In genomic region chr7:27447419-27448286, GRCm38 (mm10) we compare ENCODE assay signal across 8 mouse cellular contexts. TPM values are rescaled to one million over a fixed set of nuclear protein-coding genes. Genes with fewer than 3 reads are reported as not detected.
A peak's percentile ranks its signal among the peaks of the same experiment; 100 is the strongest.
DNase-seq lines count a peak whose midpoint lies in the region; ATAC-seq and TF ChIP-seq lines count a peak whose summit lies in the region.

TSS of gene Sptbn4 (minus strand) at chr7:27447686.
TSS of gene Blvrb (plus strand) at chr7:27447978.

- peaks cover 24% of the 10 kb centered on the region for H3K27me3 ChIP-seq in embryonic facial prominence, embryonic 15.5 days
- peaks cover 20% of the 10 kb centered on the region for H3K27me3 ChIP-seq in limb, embryonic 14.5 days (ENCODE audit: control insufficient read depth, insufficient read depth, low read length)
- no peaks in the 10 kb centered on the region for H3K27me3 ChIP-seq in midbrain, postnatal 0 days (ENCODE audit: insufficient read depth, low read length)

- H3K9me3 ChIP-seq in embryonic facial prominence, embryonic 15.5 days (replicated peaks), result no peaks in the 10 kb centered on the region
- no peaks in the 10 kb centered on the region for H3K9me3 ChIP-seq in limb, embryonic 14.5 days (ENCODE audit: control insufficient read depth, low read length)
- H3K9me3 ChIP-seq in midbrain, postnatal 0 days (ENCODE audit: low read length), result no peaks in the 10 kb centered on the region

- peak within 1 kb of the TSS; percentile 63 for H3K9ac ChIP-seq in embryonic facial prominence, embryonic 15.5 days
- peak within 1 kb of the TSS; percentile 60 for H3K9ac ChIP-seq in limb, embryonic 14.5 days (ENCODE audit: low read depth, low read length, severe bottlenecking)
- H3K9ac ChIP-seq in midbrain, postnatal 0 days (replicated peaks; ENCODE audit: low read length, poor library complexity, severe bottlenecking), result peak within 1 kb of the TSS; percentile 85

- peak within 1 kb of the TSS; percentile 82 for H3K4me3 ChIP-seq in bone marrow, adult 2 months (replicated peaks; ENCODE audit: control insufficient read depth, low read depth, low read length)
- H3K4me3 ChIP-seq in embryonic facial prominence, embryonic 15.5 days (replicated peaks), result peak within 1 kb of the TSS; percentile 61
- H3K4me3 ChIP-seq in limb, embryonic 14.5 days (replicated peaks; ENCODE audit: low read length), result peak within 1 kb of the TSS; percentile 61
- peak within 1 kb of the TSS; percentile 67 for H3K4me3 ChIP-seq in midbrain, postnatal 0 days (ENCODE audit: low read depth, low read length)

- peak; percentile 100 for DNase-seq in 416B (ENCODE audit: low read depth)
- DNase-seq in heart, adult 8-10 months (ENCODE audit: low spot score), result peak; percentile 99
- DNase-seq in kidney, adult 9 months, result peak; percentile 100
- peak; percentile 100 for DNase-seq in limb, embryonic 14.5 days (ENCODE audit: low spot score)
- peak; percentile 100 for DNase-seq in midbrain, postnatal 0 days (ENCODE audit: low spot score)
- peak; percentile 98 for DNase-seq in spleen, postnatal 14 days (ENCODE audit: low spot score in 2 of 2)

- WGBS in bone marrow, adult 2 months, result 1% methylated on average over 54 of the region's 54 CpGs
- 1% methylated on average over 54 of the region's 54 CpGs for WGBS in embryonic facial prominence, embryonic 15.5 days
- 2% methylated on average over 54 of the region's 54 CpGs for WGBS in limb, embryonic 14.5 days
- under 1% methylated on average over 49 of the region's 54 CpGs for WGBS in midbrain, postnatal 0 days

- H3K4me1 ChIP-seq in bone marrow, adult 2 months (ENCODE audit: control insufficient read depth, insufficient read depth, low read length), result peaks cover 11% of the 10 kb centered on the region
- H3K4me1 ChIP-seq in embryonic facial prominence, embryonic 15.5 days, result peaks cover 28% of the 10 kb centered on the region
- H3K4me1 ChIP-seq in limb, embryonic 14.5 days (ENCODE audit: control insufficient read depth, insufficient read depth, low read length), result peaks cover 10% of the 10 kb centered on the region
- no peaks in the 10 kb centered on the region for H3K4me1 ChIP-seq in midbrain, postnatal 0 days (ENCODE audit: insufficient read depth, low read length)

- TF ChIP-seq CTCF in bone marrow, adult 2 months (IDR thresholded peaks at IDR 0.05; ENCODE audit: control insufficient read depth, insufficient read depth, low read length), result 0 out of 2 replicates have a peak, but pooled peaks have one; percentile 23
- TF ChIP-seq CTCF in midbrain, postnatal 0 days (IDR thresholded peaks at IDR 0.05), result peak; percentile 66

- H3K27ac ChIP-seq in bone marrow, adult 2 months (ENCODE audit: control insufficient read depth, insufficient read depth, low read depth, low read length, poor library complexity), result peak within 1 kb of the TSS; percentile 93
- 0 out of 2 replicates have a peak within 1 kb of the TSS, but pooled peaks have one; percentile 34 for H3K27ac ChIP-seq in embryonic facial prominence, embryonic 15.5 days (replicated peaks)
- no peak within 1 kb of the TSS for H3K27ac ChIP-seq in limb, embryonic 14.5 days (replicated peaks; ENCODE audit: low read depth, low read length)
- peak within 1 kb of the TSS; percentile 85 for H3K27ac ChIP-seq in midbrain, postnatal 0 days (ENCODE audit: low read depth, low read length)

- H3K4me2 ChIP-seq in embryonic facial prominence, embryonic 15.5 days (replicated peaks), result peak within 1 kb of the TSS; percentile 94
- H3K4me2 ChIP-seq in limb, embryonic 14.5 days (replicated peaks; ENCODE audit: low read depth, low read length, severe bottlenecking), result peak within 1 kb of the TSS; percentile 94
- peak within 1 kb of the TSS; percentile 79 for H3K4me2 ChIP-seq in midbrain, postnatal 0 days (ENCODE audit: low read depth, low read length, poor library complexity, severe bottlenecking)

- no peaks in the 10 kb centered on the region for H3K36me3 ChIP-seq in embryonic facial prominence, embryonic 15.5 days
- H3K36me3 ChIP-seq in limb, embryonic 14.5 days (ENCODE audit: control insufficient read depth, insufficient read depth, low read length), result no peaks in the 10 kb centered on the region
- H3K36me3 ChIP-seq in midbrain, postnatal 0 days (ENCODE audit: insufficient read depth, low read length), result no peaks in the 10 kb centered on the region

- peak; percentile 97 for TF ChIP-seq POLR2A in bone marrow, adult 2 months (IDR thresholded peaks at IDR 0.05; ENCODE audit: borderline replicate concordance, control insufficient read depth, low read depth, low read length)
- TF ChIP-seq POLR2A in limb, embryonic 14.5 days (IDR thresholded peaks at IDR 0.05; ENCODE audit: borderline replicate concordance, extremely low read depth, insufficient read depth, insufficient read length), result peak; percentile 56; the same call in 1 of the 2 replicates

- peak; percentile 94 for ATAC-seq in embryonic facial prominence, embryonic 15.5 days (ENCODE audit: insufficient number of reproducible peaks, low FRiP score, low TSS enrichment, low read depth)
- ATAC-seq in limb, embryonic 14.5 days (ENCODE audit: low FRiP score, low read depth), result peak; percentile 98
- peak; percentile 91 for ATAC-seq in midbrain, postnatal 0 days (ENCODE audit: low FRiP score)

RNA-seq across cellular contexts. Expression of gene Sptbn4, which starts in this region (rescaled TPM):
- 0.11 and 0.62 TPM in 2 replicates for polyA plus RNA-seq in bone marrow, adult 2 months (2011; ENCODE audit: insufficient read depth, insufficient read length, low replicate concordance, missing spikeins)
- 0.43 and 0.85 TPM in 2 replicates for polyA plus RNA-seq in embryonic facial prominence, embryonic 15.5 days (2015; fragmentation: Nextera tagmentation; extraction: Ambion mirVana)
- under 1 TPM; 0.22 to 0.49 (median 0.30) TPM for total RNA-seq in heart, adult 8-10 months (2022)
- polyA plus RNA-seq in limb, embryonic 14.5 days (2012; rRNA removed), result 0.60 and 0.64 TPM in 2 replicates
- polyA plus RNA-seq in limb, embryonic 14.5 days (2014; fragmentation: Nextera tagmentation; extraction: Ambion mirVana), result 0.15 TPM in 2 replicates
- 27.1 and 36.3 TPM in 2 replicates for total RNA-seq in midbrain, postnatal 0 days (2014; rRNA removed)
- 3.4 and 4.0 TPM in 2 replicates for polyA plus RNA-seq in midbrain, postnatal 0 days (2015; fragmentation: Nextera tagmentation; extraction: Ambion mirVana)

RNA-seq across cellular contexts. Expression of gene Blvrb, which starts in this region (rescaled TPM):
- polyA plus RNA-seq in bone marrow, adult 2 months (2011; ENCODE audit: insufficient read depth, insufficient read length, low replicate concordance, missing spikeins), result 323 and 400 TPM in 2 replicates
- polyA plus RNA-seq in embryonic facial prominence, embryonic 15.5 days (2015; fragmentation: Nextera tagmentation; extraction: Ambion mirVana), result 73.0 and 73.5 TPM in 2 replicates
- 10 to 100 TPM; 27.7 to 29.2 (median 29.0) TPM for total RNA-seq in heart, adult 8-10 months (2022)
- 44.8 and 49.5 TPM in 2 replicates for polyA plus RNA-seq in limb, embryonic 14.5 days (2012; rRNA removed)
- polyA plus RNA-seq in limb, embryonic 14.5 days (2014; fragmentation: Nextera tagmentation; extraction: Ambion mirVana), result 60.8 and 61.2 TPM in 2 replicates
- 13.7 and 19.5 TPM in 2 replicates for total RNA-seq in midbrain, postnatal 0 days (2014; rRNA removed)
- polyA plus RNA-seq in midbrain, postnatal 0 days (2015; fragmentation: Nextera tagmentation; extraction: Ambion mirVana), result 15.9 and 18.3 TPM in 2 replicates

Comparison
In these comparisons a context has a peak if more than half of its experiments do, and no peak if none do; other contexts are left out.
1. RNA of gene Sptbn4 (total RNA-seq): 27.1 to 36.3 TPM in midbrain, postnatal 0 days; 0.22 to 0.49 TPM in heart, adult 8-10 months; every median in the first group is over 10 times any median in the second.
2. Peak in every context shown above with its lines, with median percentiles within 50 percentile points of each other: DNase-seq, H3K4me3 ChIP-seq, ATAC-seq, H3K4me2 ChIP-seq and H3K9ac ChIP-seq.